18 mouse cellular contexts compared by ENCODE assay signal in the genomic region with DNA sequence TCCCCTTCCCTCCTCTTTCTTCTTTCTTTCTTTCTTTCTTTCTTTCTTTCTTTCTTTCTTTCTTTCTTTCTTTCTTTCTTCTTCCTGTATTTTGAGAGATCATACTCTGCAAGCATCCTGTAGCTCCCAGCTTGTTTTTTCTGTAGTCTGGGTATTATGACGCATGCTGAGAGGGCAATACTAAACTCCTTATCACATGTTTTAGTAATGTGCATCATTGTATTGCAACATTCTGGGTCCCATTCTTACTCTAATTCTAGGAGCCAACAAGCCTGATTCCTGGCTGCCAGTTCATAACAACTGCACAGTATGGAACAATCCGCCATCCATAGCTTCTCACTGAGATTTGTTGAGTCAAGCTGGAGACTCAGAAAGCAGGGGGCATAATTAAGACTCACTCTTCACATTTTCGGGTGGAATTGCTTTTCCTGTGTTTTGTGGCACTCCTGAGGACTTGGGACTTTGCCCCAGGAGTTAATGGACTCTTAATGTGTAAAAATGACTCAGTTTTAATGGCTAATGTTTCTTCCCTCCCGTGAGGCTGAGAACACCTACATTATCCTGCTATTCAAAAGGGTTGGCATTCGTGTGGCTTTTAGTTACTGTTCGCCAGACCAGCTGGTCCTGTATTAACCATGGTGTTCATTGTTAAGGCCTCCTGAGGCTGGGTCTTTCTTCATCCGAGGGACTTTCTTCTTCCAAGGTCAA. TPM values are rescaled to one million over a fixed set of nuclear protein-coding genes. Genes with fewer than 3 reads are reported as not detected.
DNase-seq lines count a peak whose midpoint lies in the region; ATAC-seq and TF ChIP-seq lines count a peak whose summit lies in the region.
"Had no signal": no experiment of that assay in that cellular context is flagged by ENCODE, and none has a peak within 500 bp of the region (broad histone marks: within the 10 kb centered on the region; RNA-seq: fewer than 3 reads in every experiment).

No protein-coding gene starts in this region.

- H3K9ac ChIP-seq in hindbrain, embryonic 16.5 days (ENCODE audit: low read depth, low read length), result no peak overlapping the region
- H3K9ac ChIP-seq in intestine, postnatal 0 days (ENCODE audit: low read depth, low read length), result no peak overlapping the region
- H3K9ac ChIP-seq: heart, embryonic 12.5 days; liver, embryonic 13.5 days had no signal

- H3K27ac ChIP-seq in hindbrain, embryonic 16.5 days (ENCODE audit: low read depth, low read length), result peak overlapping the region; percentile 29; the same call in 1 of the 2 replicates
- H3K27ac ChIP-seq in hindbrain, embryonic 10.5 days, result no peak overlapping the region
- H3K27ac ChIP-seq in intestine, postnatal 0 days (ENCODE audit: low read depth, low read length), result peak overlapping the region; percentile 52
- H3K27ac ChIP-seq: liver, embryonic 13.5 days had no signal

- 57% methylated on average over 7 of the region's 7 CpGs for WGBS in hindbrain, embryonic 16.5 days
- 85% methylated on average over 7 of the region's 7 CpGs for WGBS in hindbrain, embryonic 10.5 days
- WGBS in intestine, postnatal 0 days, result 50% methylated on average over 7 of the region's 7 CpGs

- no peaks in the 10 kb centered on the region for H3K27me3 ChIP-seq in hindbrain, embryonic 16.5 days (replicated peaks; ENCODE audit: control insufficient read depth, insufficient read depth, low read length)
- no peaks in the 10 kb centered on the region for H3K27me3 ChIP-seq in hindbrain, embryonic 10.5 days (ENCODE audit: insufficient read depth, poor library complexity, severe bottlenecking)
- H3K27me3 ChIP-seq in Patski, result no peaks in the 10 kb centered on the region
- H3K27me3 ChIP-seq in intestine, postnatal 0 days (replicated peaks; ENCODE audit: control insufficient read depth, insufficient read depth, low read length), result no peaks in the 10 kb centered on the region
- H3K27me3 ChIP-seq: heart, embryonic 12.5 days; liver, embryonic 13.5 days had no signal

- CTCF ChIA-PET in Patski (lab: Charles Lee), result interaction anchor here (1.0 kb wide), 2 partner anchors 161 to 392 kb away, joined by 3 read pairs; no protein-coding TSS in a partner anchor

- in situ Hi-C loops in Patski (cut with MboI; ENCODE audit: low pct_unique_long_range_greater_than_20kb), result no loop called here

- no peaks in the 10 kb centered on the region for H3K9me3 ChIP-seq in hindbrain, embryonic 16.5 days (ENCODE audit: control insufficient read depth, low read length)
- no peaks in the 10 kb centered on the region for H3K9me3 ChIP-seq in hindbrain, embryonic 10.5 days
- H3K9me3 ChIP-seq in intestine, postnatal 0 days (ENCODE audit: control insufficient read depth), result no peaks in the 10 kb centered on the region
- H3K9me3 ChIP-seq: heart, embryonic 12.5 days; liver, embryonic 13.5 days had no signal

- H3K36me3 ChIP-seq in hindbrain, embryonic 16.5 days (ENCODE audit: control insufficient read depth, insufficient read depth, low read length), result peaks cover 9% of the 10 kb centered on the region
- peaks cover 39% of the 10 kb centered on the region for H3K36me3 ChIP-seq in hindbrain, embryonic 10.5 days
- no peaks in the 10 kb centered on the region for H3K36me3 ChIP-seq in intestine, postnatal 0 days (ENCODE audit: control insufficient read depth, insufficient read depth)
- H3K36me3 ChIP-seq: heart, embryonic 12.5 days had no signal

- H3K4me2 ChIP-seq in hindbrain, embryonic 16.5 days (ENCODE audit: low read length), result no peak overlapping the region
- 0 out of 2 replicates have a peak overlapping the region, but pooled peaks have one; percentile 27 for H3K4me2 ChIP-seq in intestine, postnatal 0 days (replicated peaks; ENCODE audit: low read depth)
- H3K4me2 ChIP-seq: heart, embryonic 12.5 days; liver, embryonic 13.5 days had no signal

- no peak for TF ChIP-seq CTCF in Patski (IDR thresholded peaks at IDR 0.05)
- no peak for TF ChIP-seq CTCF in intestine, postnatal 0 days (IDR thresholded peaks at IDR 0.05; ENCODE audit: low read depth)

- POLR2A ChIA-PET in Patski (lab: Charles Lee), result interaction anchor here (2.9 kb wide), 1 partner anchor 52 kb away, joined by 8 read pairs; the partner anchor contains the start of gene Tnfrsf21

- ATAC-seq in hindbrain, embryonic 16.5 days, result peak; percentile 8
- ATAC-seq in Patski, result peak; percentile 75
- ATAC-seq in intestine, postnatal 0 days, result peak; percentile 85

- no peaks in the 10 kb centered on the region for H3K4me1 ChIP-seq in hindbrain, embryonic 16.5 days (ENCODE audit: control insufficient read depth, insufficient read depth, low read depth, low read length)
- H3K4me1 ChIP-seq in hindbrain, embryonic 10.5 days (replicated peaks), result 0 out of 2 replicates have a peak, but pooled peaks cover 6% of the 10 kb centered on the region
- H3K4me1 ChIP-seq in intestine, postnatal 0 days (replicated peaks; ENCODE audit: control insufficient read depth, insufficient read depth, low read length), result no peaks in the 10 kb centered on the region
- H3K4me1 ChIP-seq: heart, embryonic 12.5 days had no signal

- DNase-seq in hindbrain, embryonic 10.5 days (ENCODE audit: low spot score), result no peak
- peak; percentile 79 for DNase-seq in Patski (ENCODE audit: low read depth, low spot score)
- DNase-seq in kidney, postnatal 14 days, result peak; percentile 75
- no peak for DNase-seq in c-Kit-positive CD71-positive TER-119-positive erythroid progenitor cells, embryonic 14.5 days (ENCODE audit: low spot score)
- DNase-seq in B cell, adult 2 months, result no peak
- DNase-seq in spleen, postnatal 36 days (ENCODE audit: low spot score in 2 of 2), result no peak
- DNase-seq: adrenal gland, postnatal 14 days; cerebellum, adult 9-10 months; gastrocnemius, postnatal 25 days; heart, postnatal 4 days; layer of hippocampus, postnatal 36 days; liver, embryonic 13.5 days; lung, postnatal 14 days; right cerebral cortex, adult 18-20 months; thymus, postnatal 36 days had no signal

- no peak overlapping the region for H3K4me3 ChIP-seq in hindbrain, embryonic 16.5 days (ENCODE audit: low read length)
- H3K4me3 ChIP-seq in hindbrain, embryonic 10.5 days, result no peak overlapping the region
- no peak overlapping the region for H3K4me3 ChIP-seq in intestine, postnatal 0 days (ENCODE audit: low read depth, low read length)
- H3K4me3 ChIP-seq: heart, embryonic 12.5 days; liver, embryonic 13.5 days had no signal

RNA-seq across cellular contexts. Expression of gene Tnfrsf21, which starts 52.6 kb away (rescaled TPM):
- polyA plus RNA-seq in hindbrain, embryonic 16.5 days (2015; fragmentation: Nextera tagmentation; extraction: Ambion mirVana), result 83.0 and 88.1 TPM in 2 replicates
- polyA plus RNA-seq in hindbrain, embryonic 10.5 days (2016; fragmentation: Nextera tagmentation; extraction: Ambion mirVana), result 28.0 and 31.4 TPM in 2 replicates
- polyA plus RNA-seq in Patski (2021), result 70.8 TPM
- polyA plus RNA-seq in intestine, postnatal 0 days (2015; fragmentation: Nextera tagmentation; extraction: Ambion mirVana), result 9.0 and 10.0 TPM in 2 replicates

Comparison
In these comparisons a context has a peak if more than half of its experiments do, and no peak if none do; other contexts are left out.
1. ATAC-seq: peak in every context shown above with its lines; median percentile 85 in intestine, postnatal 0 days; 75 in Patski; 8 in hindbrain, embryonic 16.5 days.
2. DNase-seq: peak in Patski (single experiment) and kidney, postnatal 14 days (single experiment); none in hindbrain, embryonic 10.5 days (single experiment), c-Kit-positive CD71-positive TER-119-positive erythroid progenitor cells, embryonic 14.5 days (single experiment), B cell, adult 2 months (0 of 2) and spleen, postnatal 36 days (0 of 2).